Mouse (Mus musculus) forebrain, embryonic 13.5 days (tissue): ENCODE measurements around the gene Birc3. TPM values are rescaled to one million over a fixed set of nuclear protein-coding genes. Genes with fewer than 3 reads are reported as not detected.

Experiments used
- ATAC-seq: fragments of 200-750 bp; cut with Nextera tagmentation; 2 replicates; pipeline ENCODE4 v1.8.0; 2017
- H3K27ac ChIP-seq: fragments of 300-500 bp; sonication (generic); 2 replicates; pipeline ENCODE4 v1.5.1; 2015; ENCODE audit warnings: inconsistent platforms, mild to moderate bottlenecking, moderate library complexity
- H3K27me3 ChIP-seq: fragments of 300-500 bp; sonication (generic); 2 replicates; pipeline ENCODE4 v1.6.1; 2015; ENCODE audit warnings: mild to moderate bottlenecking, inconsistent platforms
- H3K36me3 ChIP-seq: fragments of 300-500 bp; sonication (generic); 2 replicates; pipeline ENCODE4 v1.6.1; 2015; ENCODE audit warnings: mild to moderate bottlenecking, inconsistent platforms; ENCODE audit not compliant: poor library complexity, severe bottlenecking
- H3K4me1 ChIP-seq: fragments of 300-500 bp; sonication (generic); 2 replicates; pipeline ENCODE4 v1.6.1; 2015; ENCODE audit warnings: inconsistent platforms
- H3K4me2 ChIP-seq: fragments of 300-500 bp; sonication (generic); 2 replicates; pipeline ENCODE4 v1.6.1; 2015; ENCODE audit warnings: inconsistent platforms, mild to moderate bottlenecking, moderate library complexity
- H3K4me3 ChIP-seq: fragments of 300-500 bp; sonication (generic); 2 replicates; pipeline ENCODE4 v1.5.1; 2015; ENCODE audit warnings: mild to moderate bottlenecking, inconsistent platforms
- H3K9ac ChIP-seq: fragments of 300-500 bp; sonication (generic); 2 replicates; pipeline ENCODE4 v1.6.1; 2015; ENCODE audit warnings: mild to moderate bottlenecking, inconsistent platforms
- H3K9me3 ChIP-seq: fragments of 300-500 bp; sonication (generic); replicated peaks from 2 replicates; pipeline ENCODE4 v1.6.1; 2016; ENCODE audit warnings: inconsistent platforms
- WGBS: fragments of 180-500 bp; shearing (Covaris S2); methylation state at CpG from one replicate; pipeline ENCODE4 v1.1.7; 2015; 5-methylcytosine and 5-hydroxymethylcytosine counted together
- polyA plus RNA-seq: library from polyadenylated mRNA; unstranded; fragments of >200 nt; fragmentation: Nextera tagmentation; extraction: Ambion mirVana; gene quantifications from 2 replicates; pipeline ENCODE4 v1.2.1, GENCODE M21; 2015

The Birc3 gene
- polyA plus RNA-seq, 1 experiment from 2014 or later, result 0.94 TPM

GRCm38 (mm10) chr9:7836331-7836730, 36.7 kb downstream of the Birc3 start:
- WGBS, result under 1% methylated on average over 16 of the region's 16 CpGs
- Histone ChIP-seq H3K4me1 (peaks cover 42% of the 10 kb centered on the region), H3K9ac (peak overlapping the region; percentile 86), H3K36me3 (peaks cover 19% of the 10 kb centered on the region), H3K27ac (peak overlapping the region; percentile 98), H3K4me2 (peak overlapping the region; percentile 67), H3K9me3 (no peaks in the 10 kb centered on the region), H3K27me3 (no peaks in the 10 kb centered on the region), H3K4me3 (peak overlapping the region; percentile 59)
- ATAC-seq, result peak; percentile 29

- ATAC-seq, result no peak
- Histone ChIP-seq H3K27ac (no peak overlapping the region), H3K4me1 (peaks cover 49% of the 10 kb centered on the region), H3K9me3 (no peaks in the 10 kb centered on the region), H3K27me3 (no peaks in the 10 kb centered on the region), H3K4me3 (no peak overlapping the region), H3K36me3 (peaks cover 19% of the 10 kb centered on the region), H3K4me2 (0 out of 2 replicates have a peak overlapping the region, but pooled peaks have one; percentile 67), H3K9ac (no peak overlapping the region)
- WGBS, result 88% methylated on average over 1 of the region's 1 CpGs
These were observed 37.7 kb downstream of the Birc3 start for GRCm38 (mm10) chr9:7835302-7835701.

GRCm38 (mm10) chr9:7833421-7833820, 39.6 kb downstream of the Birc3 start:
- 91% methylated on average over 6 of the region's 6 CpGs for WGBS
- peak overlapping the region; percentile 10; the same call in 1 of the 2 replicates for H3K4me3 ChIP-seq
- no peak for ATAC-seq
- no peak overlapping the region; the same call in 1 of the 2 replicates for H3K9ac ChIP-seq
- H3K9me3 ChIP-seq, result no peaks in the 10 kb centered on the region
- H3K4me2 ChIP-seq, result peak overlapping the region; percentile 37
- H3K27ac ChIP-seq, result no peak overlapping the region
- peaks cover 57% of the 10 kb centered on the region for H3K4me1 ChIP-seq
- no peaks in the 10 kb centered on the region for H3K27me3 ChIP-seq
- H3K36me3 ChIP-seq, result peaks cover 24% of the 10 kb centered on the region

DNA sequence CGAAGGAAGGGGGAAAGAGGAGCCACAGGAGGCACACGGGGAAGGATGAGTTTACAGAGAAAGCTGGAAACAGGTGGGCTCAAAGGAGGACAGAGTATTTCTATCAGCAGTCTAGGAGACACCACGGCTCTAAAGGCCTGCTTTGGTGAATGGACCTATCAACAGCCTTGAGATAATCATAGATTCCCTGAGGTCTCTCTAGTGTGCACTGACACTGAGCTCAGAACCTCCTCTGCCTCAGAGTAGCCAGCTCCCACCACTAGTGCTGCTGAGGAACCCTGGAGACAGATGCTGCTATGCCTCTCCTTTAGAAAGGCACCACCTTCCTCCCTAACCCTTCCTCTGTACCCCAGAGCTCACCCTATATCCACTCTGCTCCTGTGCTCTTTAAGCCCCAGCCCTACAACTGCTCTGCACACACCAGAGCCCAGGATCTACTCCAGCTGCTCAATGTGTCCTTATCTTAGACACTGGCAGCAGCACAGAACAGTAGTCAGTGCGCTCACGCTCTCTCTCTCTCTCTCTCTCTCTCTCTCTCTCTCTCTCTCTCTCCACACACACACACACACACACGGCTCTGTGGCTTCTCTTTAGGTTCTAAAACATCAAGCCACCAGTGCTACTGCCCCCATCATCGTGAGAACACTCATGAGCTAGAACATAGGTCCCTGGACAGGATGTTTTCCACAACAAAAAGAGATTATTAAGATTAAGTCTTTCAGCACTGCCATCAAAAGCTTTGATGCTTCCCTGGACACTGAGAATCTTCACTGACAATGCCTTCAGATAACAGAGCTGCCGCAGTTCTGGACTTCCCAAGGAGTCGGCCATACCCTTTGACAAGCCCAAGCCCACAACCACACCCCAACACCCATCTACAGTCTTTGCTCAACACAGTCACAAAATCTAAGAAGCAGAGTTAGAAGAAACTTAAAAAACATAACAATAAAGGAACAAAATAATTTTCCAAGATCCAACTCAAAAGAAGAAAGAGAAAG, 43.2 kb downstream of the Birc3 start:
- Histone ChIP-seq H3K9ac (no peak overlapping the region), H3K27me3 (no peaks in the 10 kb centered on the region), H3K4me1 (peaks cover 44% of the 10 kb centered on the region), H3K4me2 (peak overlapping the region; percentile 34), H3K27ac (no peak overlapping the region), H3K4me3 (no peak overlapping the region; the same call in 1 of the 2 replicates), H3K36me3 (peaks cover 40% of the 10 kb centered on the region), H3K9me3 (no peaks in the 10 kb centered on the region)
- 85% methylated on average over 9 of the region's 9 CpGs for WGBS
- no peak for ATAC-seq

DNA sequence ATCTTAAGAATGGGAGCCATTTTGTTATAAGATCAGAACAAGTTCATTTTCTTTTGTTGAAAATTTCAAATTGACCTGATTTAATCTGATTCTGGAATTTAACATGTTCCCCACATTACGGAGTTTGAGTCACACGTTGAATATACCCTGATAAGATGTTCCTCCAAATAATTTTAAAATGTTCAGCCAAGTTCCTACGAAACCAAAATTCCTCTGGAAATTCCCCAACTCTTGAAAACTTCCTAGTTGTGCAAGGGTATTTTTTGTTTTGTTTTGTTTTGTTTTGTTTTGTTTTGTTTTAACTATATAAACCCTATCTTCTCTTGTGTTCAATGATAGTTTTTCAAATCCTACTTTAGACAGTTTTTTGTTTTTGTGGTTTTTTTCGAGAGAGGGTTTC, 44.3 kb downstream of the Birc3 start:
- H3K9ac ChIP-seq, result no peak overlapping the region
- no peak overlapping the region for H3K4me2 ChIP-seq
- H3K4me3 ChIP-seq, result no peak overlapping the region
- no peak for ATAC-seq
- H3K9me3 ChIP-seq, result no peaks in the 10 kb centered on the region
- H3K36me3 ChIP-seq, result peaks cover 37% of the 10 kb centered on the region
- H3K4me1 ChIP-seq, result peaks cover 35% of the 10 kb centered on the region
- no peak overlapping the region for H3K27ac ChIP-seq
- H3K27me3 ChIP-seq, result no peaks in the 10 kb centered on the region
- WGBS, result 93% methylated on average over 4 of the region's 4 CpGs

DNA sequence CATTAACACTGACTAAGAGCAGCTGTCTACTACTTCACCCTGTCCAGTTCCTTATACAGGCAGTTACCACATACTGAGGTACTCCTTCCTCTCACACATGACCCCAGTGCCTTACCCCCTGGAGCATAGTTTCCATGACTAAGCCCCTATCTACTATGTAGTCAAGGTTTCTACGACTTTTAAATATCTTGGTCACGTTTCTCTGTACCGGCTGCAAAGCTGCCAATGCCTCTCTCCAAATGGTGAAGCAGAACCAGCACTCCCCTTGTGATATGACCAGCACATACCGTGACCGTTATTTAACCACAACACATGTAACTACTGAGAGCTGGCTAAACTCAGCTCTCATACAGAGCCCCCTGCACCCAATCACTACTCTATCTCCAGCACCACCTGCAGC, 48.1 kb downstream of the Birc3 start:
- Histone ChIP-seq H3K36me3 (peaks cover 46% of the 10 kb centered on the region), H3K4me3 (no peak overlapping the region), H3K27ac (no peak overlapping the region), H3K4me2 (no peak overlapping the region), H3K4me1 (peaks cover 5% of the 10 kb centered on the region), H3K9ac (no peak overlapping the region), H3K9me3 (no peaks in the 10 kb centered on the region), H3K27me3 (no peaks in the 10 kb centered on the region)
- WGBS, result 96% methylated on average over 5 of the region's 5 CpGs
- no peak for ATAC-seq

- Histone ChIP-seq H3K9ac (no peak overlapping the region), H3K4me2 (no peak overlapping the region), H3K4me1 (no peaks in the 10 kb centered on the region), H3K9me3 (no peaks in the 10 kb centered on the region), H3K36me3 (peaks cover 56% of the 10 kb centered on the region), H3K27ac (no peak overlapping the region), H3K4me3 (no peak overlapping the region), H3K27me3 (no peaks in the 10 kb centered on the region)
- ATAC-seq, result no peak
- WGBS, result 83% methylated on average over 3 of the region's 3 CpGs
These were observed 50.2 kb downstream of the Birc3 start for GRCm38 (mm10) chr9:7822758-7823157.

GRCm38 (mm10) chr9:7805101-7805506, 67.9 kb downstream of the Birc3 start:
- Histone ChIP-seq H3K9me3 (0 out of 2 replicates have a peak, but pooled peaks cover 3% of the 10 kb centered on the region), H3K27me3 (no peaks in the 10 kb centered on the region), H3K4me3 (no peak overlapping the region), H3K4me1 (no peaks in the 10 kb centered on the region), H3K36me3 (0 out of 2 replicates have a peak, but pooled peaks cover 3% of the 10 kb centered on the region), H3K9ac (no peak overlapping the region), H3K27ac (no peak overlapping the region), H3K4me2 (no peak overlapping the region)
- WGBS, result 73% methylated on average over 5 of the region's 5 CpGs
- peak; percentile 24; the same call in 1 of the 2 replicates for ATAC-seq

Other genes with a start within 250 kb of the Birc3 start
- not detected in 2 replicates for gene Mmp20, start 245.0 kb downstream of the Birc3 start, polyA plus RNA-seq
- not detected in 2 replicates for gene Mmp7, start 181.1 kb downstream of the Birc3 start, polyA plus RNA-seq
- 48.9 and 51.9 TPM in 2 replicates for gene Tmem123, start 109.1 kb downstream of the Birc3 start, polyA plus RNA-seq
- gene Birc2, start 36.1 kb downstream of the Birc3 start, polyA plus RNA-seq, result 49.1 and 52.9 TPM in 2 replicates
- gene Yap1, start 131.4 kb upstream of the Birc3 start, polyA plus RNA-seq, result 13.8 and 15.6 TPM in 2 replicates
- gene Cfap300, start 169.6 kb upstream of the Birc3 start, polyA plus RNA-seq, result 16.5 and 16.6 TPM in 2 replicates